Mouse (Mus musculus) forebrain, embryonic 15.5 days (tissue): ENCODE measurements around the gene Ovol3. TPM values are rescaled to one million over a fixed set of nuclear protein-coding genes. Genes with fewer than 3 reads are reported as not detected.
"Not testable (repeated sequence)": the region's sequence is repeated elsewhere in the genome, so short reads cannot be mapped to it uniquely, and the experiment has no call there.

ENCODE experiments used
- ATAC-seq: fragments of 200-750 bp; cut with Nextera tagmentation; replicated peaks from 2 replicates; pipeline ENCODE4 v1.8.0; 2017; ENCODE audit warnings: mild to moderate bottlenecking, moderate TSS enrichment, moderate library complexity
- H3K27ac ChIP-seq: fragments of 300-500 bp; sonication (generic); replicated peaks from 2 replicates; pipeline ENCODE4 v1.5.1; 2015; ENCODE audit warnings: mild to moderate bottlenecking, inconsistent platforms
- H3K27me3 ChIP-seq: fragments of 300-500 bp; sonication (generic); 2 replicates; pipeline ENCODE4 v1.6.1; 2015; ENCODE audit warnings: inconsistent platforms
- H3K36me3 ChIP-seq: fragments of 300-500 bp; sonication (generic); 2 replicates; pipeline ENCODE4 v1.6.1; 2015; ENCODE audit warnings: mild to moderate bottlenecking, inconsistent platforms
- H3K4me1 ChIP-seq: fragments of 300-500 bp; sonication (generic); 2 replicates; pipeline ENCODE4 v1.6.1; 2015; ENCODE audit warnings: inconsistent platforms
- H3K4me2 ChIP-seq: fragments of 300-500 bp; sonication (generic); replicated peaks from 2 replicates; pipeline ENCODE4 v1.6.1; 2015; ENCODE audit warnings: mild to moderate bottlenecking, inconsistent platforms
- H3K4me3 ChIP-seq: fragments of 300-500 bp; sonication (generic); 2 replicates; pipeline ENCODE4 v1.5.1; 2015; ENCODE audit warnings: mild to moderate bottlenecking, inconsistent platforms
- H3K9ac ChIP-seq: fragments of 300-500 bp; sonication (generic); replicated peaks from 2 replicates; pipeline ENCODE4 v1.6.1; 2015; ENCODE audit warnings: mild to moderate bottlenecking, inconsistent platforms
- H3K9me3 ChIP-seq: fragments of 300-500 bp; sonication (generic); 2 replicates; pipeline ENCODE4 v1.6.1; 2016; ENCODE audit warnings: inconsistent platforms
- WGBS: fragments of 180-500 bp; shearing (Covaris S2); methylation state at CpG from one replicate; pipeline ENCODE4 v1.1.7; 2015; ENCODE audit warnings: mixed read lengths; 5-methylcytosine and 5-hydroxymethylcytosine counted together
- polyA plus RNA-seq: library from polyadenylated mRNA; unstranded; fragments of >200 nt; fragmentation: Nextera tagmentation; extraction: Ambion mirVana; gene quantifications from 2 replicates; pipeline ENCODE4 v1.2.1, GENCODE M21; 2015

Gene Ovol3
- polyA plus RNA-seq, 1 experiment from 2014 or later: not detected

- H3K27ac ChIP-seq: no peak overlapping the region
- no peak overlapping the region for H3K9ac ChIP-seq
- no peaks in the 10 kb centered on the region for H3K27me3 ChIP-seq
- 77% methylated on average over 3 of the region's 3 CpGs for WGBS
- no peak overlapping the region for H3K4me3 ChIP-seq
- ATAC-seq: no peak
- H3K4me2 ChIP-seq: no peak overlapping the region
- peaks cover 33% of the 10 kb centered on the region for H3K36me3 ChIP-seq
- no peaks in the 10 kb centered on the region for H3K9me3 ChIP-seq
- peaks cover 15% of the 10 kb centered on the region for H3K4me1 ChIP-seq
These were observed 14.1 kb downstream of the Ovol3 start for GRCm38 (mm10) chr7:30221433-30221832.

- 16% methylated on average over 11 of the region's 11 CpGs for WGBS
- peak overlapping the region; percentile 67 for H3K4me2 ChIP-seq
- H3K27ac ChIP-seq: no peak overlapping the region
These were observed 15.5 kb downstream of the Ovol3 start for GRCm38 (mm10) chr7:30220008-30220356.

DNA sequence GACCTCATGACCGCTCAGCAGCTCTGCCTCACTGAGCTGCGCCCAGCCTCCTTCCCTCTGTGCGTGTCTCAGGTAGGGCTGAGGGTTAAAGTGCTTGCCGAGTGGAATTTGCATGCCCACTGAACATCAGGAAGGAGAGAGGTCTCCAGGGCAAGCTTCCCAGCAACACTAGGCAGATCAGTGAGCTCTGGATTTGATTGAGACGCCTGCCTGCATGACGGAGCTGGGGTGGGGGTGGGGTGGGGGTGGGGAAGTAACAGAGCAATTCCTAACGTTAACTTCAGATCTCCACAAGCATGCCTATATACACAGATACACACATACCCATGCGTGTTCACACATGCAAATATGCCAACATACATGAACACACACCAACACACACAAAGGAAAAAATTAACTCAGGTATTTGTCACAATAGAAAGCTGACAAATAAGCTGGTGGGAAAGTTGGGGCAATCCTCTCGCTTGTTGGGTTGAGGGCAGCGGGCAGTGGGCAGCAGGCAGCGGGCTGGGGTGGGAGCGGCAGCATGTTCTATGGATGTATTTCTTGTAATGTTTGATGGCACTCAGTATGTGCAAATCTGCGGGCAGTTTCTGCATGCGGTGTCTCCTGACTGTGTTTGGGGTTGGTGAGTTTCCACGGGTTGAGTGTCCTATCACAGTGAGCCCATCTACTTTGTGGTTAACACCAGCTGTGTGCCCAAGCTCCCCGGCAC, 16.1 kb downstream of the Ovol3 start:
- Histone ChIP-seq H3K27ac (peak overlapping the region; percentile 69), H3K9ac (peak overlapping the region; percentile 34), H3K4me2 (peak overlapping the region; percentile 67), H3K4me1 (peaks cover 16% of the 10 kb centered on the region), H3K4me3 (peak overlapping the region; percentile 43), H3K27me3 (no peaks in the 10 kb centered on the region), H3K36me3 (peaks cover 18% of the 10 kb centered on the region), H3K9me3 (no peaks in the 10 kb centered on the region)
- peak; percentile 68 for ATAC-seq
- 6% methylated on average over 16 of the region's 16 CpGs for WGBS

More at GRCm38 (mm10) chr7:30220008-30220356, 15.5 kb downstream of the Ovol3 start:
- Histone ChIP-seq H3K36me3 (peaks cover 21% of the 10 kb centered on the region), H3K4me3 (peak overlapping the region; percentile 43), H3K9me3 (no peaks in the 10 kb centered on the region), H3K4me1 (peaks cover 16% of the 10 kb centered on the region), H3K27me3 (no peaks in the 10 kb centered on the region), H3K9ac (peak overlapping the region; percentile 34)
- no peak for ATAC-seq

DNA sequence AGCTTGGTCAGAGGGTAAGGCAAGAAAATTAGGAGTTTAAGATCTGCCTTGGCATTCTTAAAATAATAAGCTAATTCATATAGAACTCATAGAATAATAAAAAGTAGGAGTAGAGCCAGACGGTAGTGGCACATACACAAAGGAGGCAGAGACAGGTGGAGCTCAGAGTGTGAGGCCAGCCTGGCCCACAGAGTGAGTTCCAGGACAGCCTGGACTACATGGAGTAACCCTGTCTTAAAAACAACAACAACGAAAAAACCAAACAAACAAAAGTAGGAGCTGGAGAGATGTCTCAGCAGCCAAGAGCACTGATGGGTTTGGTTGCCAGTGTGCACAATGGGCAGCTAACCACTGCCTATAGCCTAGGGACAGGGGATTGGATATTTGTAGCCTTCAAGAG, 18.2 kb downstream of the Ovol3 start:
- Histone ChIP-seq H3K4me2 (no peak overlapping the region), H3K4me3 (no peak overlapping the region), H3K36me3 (peaks cover 2% of the 10 kb centered on the region; the same call in 1 of the 2 replicates), H3K27ac (no peak overlapping the region), H3K4me1 (peaks cover 16% of the 10 kb centered on the region), H3K9ac (no peak overlapping the region), H3K27me3 (no peaks in the 10 kb centered on the region), H3K9me3 (no peaks in the 10 kb centered on the region)
- ATAC-seq: peak; percentile 31; the same call in 1 of the 2 replicates
- WGBS: 73% methylated on average over 2 of the region's 2 CpGs

DNA sequence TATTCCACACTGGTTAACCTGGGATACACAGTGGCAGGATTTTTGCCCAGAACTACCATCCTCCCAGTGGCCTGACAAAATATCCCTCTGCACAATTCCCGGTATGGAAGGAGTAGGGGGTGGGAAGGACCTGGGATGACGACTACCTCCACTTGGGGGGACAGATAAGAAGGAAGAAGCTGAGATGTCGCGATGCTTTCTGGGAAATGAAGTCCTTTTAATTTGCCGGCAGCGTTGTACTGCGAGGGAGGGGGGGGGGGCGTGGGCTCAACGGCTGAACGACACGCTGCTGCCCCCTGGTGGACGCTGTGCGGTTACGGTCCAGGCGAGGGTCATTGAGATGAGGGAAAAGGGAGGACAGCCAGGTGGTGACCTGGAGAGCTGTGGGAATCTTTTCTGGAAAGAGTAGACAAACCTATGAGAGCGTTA, 18.8 kb downstream of the Ovol3 start:
- peak; percentile 80 for ATAC-seq
- WGBS: 2% methylated on average over 16 of the region's 16 CpGs

DNA sequence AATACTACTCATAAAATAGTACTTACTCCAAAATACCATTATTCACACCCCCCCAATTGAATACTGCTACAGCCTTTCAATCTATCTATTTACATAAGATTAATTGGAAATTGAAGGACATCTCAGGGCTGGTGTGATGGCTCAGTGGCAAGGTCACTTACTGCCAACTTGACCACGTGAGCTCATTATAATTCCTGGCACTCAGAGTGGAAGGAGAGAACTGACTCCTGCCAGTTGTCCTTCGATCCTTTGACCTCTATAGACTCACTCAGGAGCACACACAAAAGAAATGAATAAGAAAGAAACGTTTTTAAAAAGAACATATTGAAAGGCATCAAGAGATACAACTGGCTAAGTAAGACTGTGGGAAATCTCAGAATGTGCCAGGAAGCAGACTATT, 19.6 kb downstream of the Ovol3 start:
- H3K36me3 ChIP-seq: no peaks in the 10 kb centered on the region
- no peak overlapping the region for H3K27ac ChIP-seq
- WGBS: 75% methylated on average over 3 of the region's 3 CpGs
- peaks cover 16% of the 10 kb centered on the region for H3K4me1 ChIP-seq
- H3K4me2 ChIP-seq: no peak overlapping the region
- ATAC-seq: no peak
- H3K9me3 ChIP-seq: no peaks in the 10 kb centered on the region
- H3K4me3 ChIP-seq: no peak overlapping the region
- no peak overlapping the region for H3K9ac ChIP-seq
- H3K27me3 ChIP-seq: no peaks in the 10 kb centered on the region

More for the DNA sequence above, 18.8 kb downstream of the Ovol3 start:
- peak overlapping the region; percentile 47 for H3K4me2 ChIP-seq
- peak overlapping the region; percentile 45; the same call in 1 of the 2 replicates for H3K9ac ChIP-seq
- peak overlapping the region; percentile 53 for H3K27ac ChIP-seq
- no peaks in the 10 kb centered on the region for H3K36me3 ChIP-seq
- H3K27me3 ChIP-seq: no peaks in the 10 kb centered on the region
- peak overlapping the region; percentile 28 for H3K4me3 ChIP-seq
- H3K4me1 ChIP-seq: peaks cover 16% of the 10 kb centered on the region
- H3K9me3 ChIP-seq: no peaks in the 10 kb centered on the region

DNA sequence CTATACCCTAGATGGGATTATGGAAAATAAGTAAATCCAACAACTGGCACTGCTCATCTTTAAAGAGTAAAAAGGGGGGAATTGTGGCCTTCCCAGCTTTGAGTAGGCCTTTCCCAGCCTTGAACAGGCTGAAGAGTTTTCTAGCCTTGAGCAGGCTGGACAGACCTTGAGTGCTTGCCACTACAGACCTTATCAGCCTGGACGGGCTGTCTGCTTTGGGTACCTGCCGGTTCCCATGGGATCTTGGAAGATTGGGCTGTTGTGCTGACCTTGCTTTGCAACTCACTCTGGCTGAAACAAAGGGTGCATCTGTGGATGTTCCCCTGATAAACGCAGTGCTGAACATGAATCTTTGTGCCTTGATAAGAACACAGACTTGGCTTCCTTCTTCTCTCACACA, 21.6 kb downstream of the Ovol3 start:
- H3K9ac ChIP-seq: no peak overlapping the region
- H3K27me3 ChIP-seq: no peaks in the 10 kb centered on the region
- H3K4me2 ChIP-seq: no peak overlapping the region
- H3K4me1 ChIP-seq: peaks cover 4% of the 10 kb centered on the region; the same call in 1 of the 2 replicates
- H3K36me3 ChIP-seq: no peaks in the 10 kb centered on the region
- no peak overlapping the region for H3K4me3 ChIP-seq
- no peak for ATAC-seq
- H3K27ac ChIP-seq: no peak overlapping the region
- WGBS: 96% methylated on average over 3 of the region's 3 CpGs
- H3K9me3 ChIP-seq: no peaks in the 10 kb centered on the region

GRCm38 (mm10) chr7:30211025-30211424, 24.5 kb downstream of the Ovol3 start:
- no peaks in the 10 kb centered on the region for H3K27me3 ChIP-seq
- H3K9me3 ChIP-seq: no peaks in the 10 kb centered on the region
- no peak overlapping the region for H3K9ac ChIP-seq
- WGBS: 11% methylated on average over 4 of the region's 4 CpGs
- H3K4me1 ChIP-seq: no peaks in the 10 kb centered on the region
- no peak overlapping the region for H3K27ac ChIP-seq
- no peaks in the 10 kb centered on the region for H3K36me3 ChIP-seq
- no peak overlapping the region for H3K4me3 ChIP-seq
- no peak overlapping the region for H3K4me2 ChIP-seq
- no peak for ATAC-seq

DNA sequence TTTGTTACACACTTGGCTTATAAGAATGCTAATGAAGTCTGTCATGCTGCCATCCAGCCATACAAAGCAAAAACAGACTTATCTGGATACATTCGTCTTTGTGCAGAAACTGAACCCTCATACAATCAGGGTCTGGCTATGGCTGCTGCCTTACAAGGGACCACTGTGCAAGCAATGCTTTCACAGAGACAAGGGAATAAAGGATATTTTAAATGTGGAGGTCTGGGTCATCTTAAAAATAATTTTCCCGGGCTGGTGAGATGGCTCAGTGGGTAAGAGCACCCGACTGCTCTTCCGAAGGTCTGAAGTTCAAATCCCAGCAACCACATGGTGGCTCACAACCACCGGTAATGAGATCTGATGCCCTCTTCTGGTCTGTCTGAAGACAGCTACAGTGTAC, 29.2 kb downstream of the Ovol3 start:
- H3K4me1 ChIP-seq, H3K27me3 ChIP-seq, H3K4me3 ChIP-seq, H3K36me3 ChIP-seq, H3K9me3 ChIP-seq, H3K4me2 ChIP-seq, H3K9ac ChIP-seq, ATAC-seq, H3K27ac ChIP-seq: not testable (repeated sequence)
- WGBS: 57% methylated on average over 5 of the region's 5 CpGs

DNA sequence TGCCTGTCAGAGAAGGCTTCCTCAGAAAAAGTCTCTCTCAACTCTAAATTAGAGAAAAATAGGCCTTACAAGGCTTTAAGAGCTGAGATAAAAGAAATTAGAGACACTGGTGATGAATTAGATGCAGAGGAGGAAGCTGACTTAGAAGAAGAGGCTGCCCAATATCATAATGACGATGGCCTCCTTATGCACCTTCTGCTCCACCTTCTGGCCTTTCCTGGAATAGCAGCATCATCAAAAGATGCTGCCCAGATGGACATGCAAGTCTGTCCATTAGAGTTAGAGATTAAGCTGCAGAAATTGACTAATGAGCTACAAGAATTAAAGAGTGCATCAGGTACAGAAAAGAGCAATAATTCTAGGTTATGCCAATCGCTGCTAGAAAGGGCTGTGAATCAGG, 30.1 kb downstream of the Ovol3 start:
- no peaks in the 10 kb centered on the region for H3K27me3 ChIP-seq
- no peak overlapping the region for H3K4me2 ChIP-seq
- no peak overlapping the region for H3K4me3 ChIP-seq
- no peaks in the 10 kb centered on the region for H3K36me3 ChIP-seq
- H3K27ac ChIP-seq: no peak overlapping the region
- H3K9ac ChIP-seq: no peak overlapping the region
- ATAC-seq: no peak
- H3K9me3 ChIP-seq: no peaks in the 10 kb centered on the region
- 0% methylated on average over 2 of the region's 2 CpGs for WGBS
- H3K4me1 ChIP-seq: no peaks in the 10 kb centered on the region

DNA sequence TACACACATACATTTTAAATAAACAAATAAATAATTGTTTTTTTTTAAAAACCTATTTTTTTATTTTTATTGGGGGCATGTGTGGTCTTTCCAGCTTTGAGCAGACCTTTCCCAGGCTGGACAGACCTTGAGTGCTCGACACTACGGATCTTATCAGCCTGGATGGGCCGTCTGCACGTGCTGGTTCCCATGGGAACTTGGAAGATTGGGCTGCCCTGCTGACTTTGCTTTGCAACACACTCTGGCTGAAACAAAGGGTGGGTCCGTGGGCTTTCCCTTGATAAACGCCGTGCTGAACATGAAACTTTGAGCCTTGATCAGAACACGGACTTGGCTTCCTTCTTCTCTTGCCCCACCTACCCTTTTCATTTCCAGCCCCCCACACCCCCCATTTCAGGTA, 31.1 kb downstream of the Ovol3 start:
- Histone ChIP-seq H3K4me3 (no peak overlapping the region), H3K4me2 (no peak overlapping the region), H3K9me3 (no peaks in the 10 kb centered on the region), H3K9ac (no peak overlapping the region), H3K27ac (no peak overlapping the region), H3K4me1 (no peaks in the 10 kb centered on the region), H3K27me3 (no peaks in the 10 kb centered on the region), H3K36me3 (no peaks in the 10 kb centered on the region)
- no peak for ATAC-seq
- 26% methylated on average over 8 of the region's 8 CpGs for WGBS

DNA sequence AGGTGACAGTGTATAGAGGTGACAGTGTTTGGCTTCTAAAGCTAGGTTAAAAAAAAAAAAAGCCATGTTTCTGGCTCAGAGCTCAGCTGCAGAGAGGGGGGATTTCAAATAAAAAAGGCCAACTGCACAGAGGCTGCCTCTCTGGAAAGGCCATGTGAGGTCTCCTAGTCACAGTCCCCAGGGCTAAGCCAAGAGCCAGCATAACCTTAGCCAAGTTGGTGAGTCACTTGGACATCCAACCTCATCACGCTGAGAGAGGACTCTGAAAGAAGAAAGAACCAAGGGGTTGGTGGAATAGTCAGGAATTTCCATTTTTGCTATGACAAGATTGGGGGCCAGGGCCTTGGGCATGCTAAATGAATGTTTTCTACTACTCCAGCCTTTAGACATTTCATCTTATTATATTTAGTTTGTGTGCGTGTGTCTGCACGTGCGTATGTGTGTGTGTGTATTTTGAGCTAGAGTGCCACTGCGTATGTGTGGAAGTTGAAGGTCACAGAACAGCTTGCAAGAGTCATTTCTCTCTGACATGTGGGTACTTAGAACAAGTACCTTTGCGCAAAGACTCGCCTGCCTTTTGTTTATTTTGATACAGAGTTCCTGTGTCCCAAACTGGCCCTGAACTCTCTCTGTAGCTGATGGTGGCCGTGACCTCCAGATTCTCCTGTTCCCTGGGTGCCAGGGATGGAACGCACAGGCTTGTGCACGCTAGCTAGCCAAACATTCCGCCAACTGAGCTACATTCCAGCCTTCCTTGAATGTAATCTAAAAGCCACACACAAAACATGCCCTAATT, 32.4 kb downstream of the Ovol3 start:
- Histone ChIP-seq H3K36me3 (no peaks in the 10 kb centered on the region), H3K4me3 (no peak overlapping the region), H3K27ac (no peak overlapping the region), H3K9ac (no peak overlapping the region), H3K4me1 (peaks cover 5% of the 10 kb centered on the region), H3K4me2 (no peak overlapping the region), H3K9me3 (no peaks in the 10 kb centered on the region), H3K27me3 (no peaks in the 10 kb centered on the region)
- ATAC-seq: no peak
- WGBS: 88% methylated on average over 11 of the region's 11 CpGs
